Comparison of ENCODE assay signal across 12 mouse cellular contexts in genomic region chr1:192762946-192763933, GRCm38 (mm10). TPM values are rescaled to one million over a fixed set of nuclear protein-coding genes. Genes with fewer than 3 reads are reported as not detected.
DNase-seq lines count a peak whose midpoint lies in the region; ATAC-seq and TF ChIP-seq lines count a peak whose summit lies in the region.
"Had no signal": no experiment of that assay in that cellular context is flagged by ENCODE, and none has a peak within 500 bp of the region (broad histone marks: within the 10 kb centered on the region; RNA-seq: fewer than 3 reads in every experiment).

No protein-coding gene starts in this region.

- H3K4me1 ChIP-seq in lung, adult 2 months (ENCODE audit: control insufficient read depth, insufficient read depth, low read length): no peaks in the 10 kb centered on the region
- H3K4me1 ChIP-seq in hindbrain, embryonic 12.5 days: no peaks in the 10 kb centered on the region
- H3K4me1 ChIP-seq in liver, embryonic 12.5 days: peaks cover 6% of the 10 kb centered on the region
- H3K4me1 ChIP-seq: hindbrain, embryonic 15.5 days; neural tube, embryonic 15.5 days had no signal

- peak; percentile 86 for ATAC-seq in megakaryocyte, adult 5-6 weeks (ENCODE audit: poor library complexity, severe bottlenecking)
- no peak for ATAC-seq in hindbrain, embryonic 12.5 days (ENCODE audit: low FRiP score)
- no peak for ATAC-seq in liver, embryonic 12.5 days

- no peaks in the 10 kb centered on the region for H3K27me3 ChIP-seq in hindbrain, embryonic 12.5 days
- no peaks in the 10 kb centered on the region for H3K27me3 ChIP-seq in liver, embryonic 12.5 days (replicated peaks)
- H3K27me3 ChIP-seq: hindbrain, embryonic 15.5 days; neural tube, embryonic 15.5 days had no signal

- peak; percentile 97 for DNase-seq in heart, adult 11 months
- no peak for DNase-seq in heart, postnatal 14 days
- peak; percentile 55 for DNase-seq in lung, postnatal 25 days (ENCODE audit: low spot score)
- no peak for DNase-seq in lung, adult 2 months
- DNase-seq in T-cell, adult 2 months (ENCODE audit: low spot score): peak; percentile 37
- DNase-seq: cerebellum, postnatal 14 days; liver had no signal

- H3K27ac ChIP-seq in hindbrain, embryonic 12.5 days: no peak overlapping the region
- H3K27ac ChIP-seq in liver, embryonic 12.5 days: no peak overlapping the region
- H3K27ac ChIP-seq: hindbrain, embryonic 15.5 days; neural tube, embryonic 15.5 days had no signal

- H3K36me3 ChIP-seq in hindbrain, embryonic 12.5 days: no peaks in the 10 kb centered on the region
- H3K36me3 ChIP-seq in liver, embryonic 12.5 days: no peaks in the 10 kb centered on the region
- H3K36me3 ChIP-seq: hindbrain, embryonic 15.5 days; neural tube, embryonic 15.5 days had no signal

- no peak for TF ChIP-seq CTCF in lung, adult 2 months (IDR thresholded peaks at IDR 0.05; ENCODE audit: insufficient read depth, low read length)

- no peak overlapping the region for H3K4me2 ChIP-seq in hindbrain, embryonic 12.5 days (replicated peaks)
- no peak overlapping the region for H3K4me2 ChIP-seq in liver, embryonic 12.5 days
- H3K4me2 ChIP-seq: hindbrain, embryonic 15.5 days; neural tube, embryonic 15.5 days had no signal

- H3K4me3 ChIP-seq in lung, adult 2 months (replicated peaks; ENCODE audit: extremely low read depth, low read depth, low read length): no peak overlapping the region
- H3K4me3 ChIP-seq in hindbrain, embryonic 12.5 days: no peak overlapping the region
- H3K4me3 ChIP-seq in liver, embryonic 12.5 days: no peak overlapping the region
- H3K4me3 ChIP-seq: hindbrain, embryonic 15.5 days; neural tube, embryonic 15.5 days had no signal

- WGBS in lung, adult 2 months: 59% methylated on average over 7 of the region's 7 CpGs
- 67% methylated on average over 7 of the region's 7 CpGs for WGBS in hindbrain, embryonic 12.5 days
- WGBS in liver, embryonic 12.5 days (ENCODE audit: insufficient replicate concordance): 50% methylated on average over 7 of the region's 7 CpGs

- TF ChIP-seq POLR2A in lung, adult 2 months (IDR thresholded peaks at IDR 0.05; ENCODE audit: borderline replicate concordance, extremely low read depth, low read depth, low read length): no peak

- intact Hi-C loops in heart, postnatal 14 days (cut with DNase I): no loop called here

- H3K9ac ChIP-seq in hindbrain, embryonic 12.5 days: no peak overlapping the region
- no peak overlapping the region for H3K9ac ChIP-seq in liver, embryonic 12.5 days
- H3K9ac ChIP-seq: hindbrain, embryonic 15.5 days; neural tube, embryonic 15.5 days had no signal

- H3K9me3 ChIP-seq in hindbrain, embryonic 12.5 days (replicated peaks): no peaks in the 10 kb centered on the region
- no peaks in the 10 kb centered on the region for H3K9me3 ChIP-seq in liver, embryonic 12.5 days (replicated peaks)
- H3K9me3 ChIP-seq: hindbrain, embryonic 15.5 days; neural tube, embryonic 15.5 days had no signal

RNA-seq across cellular contexts. Expression of gene Hhat, which starts 7.8 kb away (rescaled TPM):
- 1 to 10 TPM; 3.3 to 3.7 TPM for total RNA-seq in heart, postnatal 14 days (2021)
- 2.5 and 2.7 TPM in 2 replicates for polyA plus RNA-seq in lung, adult 2 months (2012; rRNA removed)
- total RNA-seq in megakaryocyte, adult 5-6 weeks (2015): 1.1 TPM in 2 replicates
- total RNA-seq in megakaryocyte, adult 5-6 weeks (2017): 0.99 and 2.6 TPM in 2 replicates
- polyA plus RNA-seq in hindbrain, embryonic 12.5 days (2016; fragmentation: Nextera tagmentation; extraction: Ambion mirVana): 5.9 and 7.8 TPM in 2 replicates
- 2.1 TPM in 2 replicates for polyA plus RNA-seq in liver, embryonic 12.5 days (2016; fragmentation: Nextera tagmentation; extraction: Ambion mirVana)

Comparison
In these comparisons a context has a peak if more than half of its experiments do, and no peak if none do; other contexts are left out.
1. DNase-seq: peak in heart, adult 11 months (single experiment), lung, postnatal 25 days (single experiment) and T-cell, adult 2 months (single experiment); none in heart, postnatal 14 days (0 of 2) and lung, adult 2 months (single experiment).